ENCODE assay signal across 16 mouse cellular contexts in genomic region chr10:14996374-14996773, GRCm38 (mm10).
"Had no signal": no experiment of that assay in that cellular context is flagged by ENCODE, and none has a peak within 500 bp of the region (broad histone marks: within the 10 kb centered on the region; RNA-seq: fewer than 3 reads in every experiment).

No protein-coding gene starts in this region.

- H3K4me2 ChIP-seq: neural tube, embryonic 12.5 days; neural tube, embryonic 13.5 days; neural tube, embryonic 15.5 days; stomach, embryonic 15.5 days had no signal

- H3K4me1 ChIP-seq: neural tube, embryonic 12.5 days; neural tube, embryonic 13.5 days; neural tube, embryonic 15.5 days; stomach, embryonic 15.5 days had no signal

- H3K9me3 ChIP-seq: neural tube, embryonic 12.5 days; neural tube, embryonic 13.5 days; neural tube, embryonic 15.5 days; stomach, embryonic 15.5 days had no signal

- H3K4me3 ChIP-seq: neural tube, embryonic 12.5 days; neural tube, embryonic 13.5 days; neural tube, embryonic 15.5 days; stomach, embryonic 15.5 days had no signal

- H3K27ac ChIP-seq: neural tube, embryonic 12.5 days; neural tube, embryonic 13.5 days; neural tube, embryonic 15.5 days; stomach, embryonic 15.5 days; stomach, postnatal 0 days had no signal

- H3K36me3 ChIP-seq: neural tube, embryonic 12.5 days; neural tube, embryonic 13.5 days; neural tube, embryonic 15.5 days; stomach, embryonic 15.5 days had no signal

- DNase-seq: retina, postnatal 1 day; right cerebral cortex, adult 18-20 months; right cerebral cortex, postnatal 25 days; right cerebral cortex, postnatal 4 days; spleen, adult 18-20 months; thymus, adult 18-20 months; thymus, adult 2 months; thymus, postnatal 14 days; thymus, postnatal 25 days; thymus, postnatal 36 days; thymus, postnatal 4 days had no signal

- H3K9ac ChIP-seq: neural tube, embryonic 12.5 days; neural tube, embryonic 13.5 days; neural tube, embryonic 15.5 days; stomach, embryonic 15.5 days had no signal

- H3K27me3 ChIP-seq: neural tube, embryonic 12.5 days; neural tube, embryonic 13.5 days; neural tube, embryonic 15.5 days; stomach, embryonic 15.5 days had no signal
